Mouse (Mus musculus): ENCODE data around the gene Slc25a43. TPM values are rescaled to one million over a fixed set of nuclear protein-coding genes. Genes with fewer than 3 reads are reported as not detected.

The Slc25a43 gene
- polyA plus RNA-seq, 1 experiment from 2014 or later, result 1.4 TPM

DNA sequence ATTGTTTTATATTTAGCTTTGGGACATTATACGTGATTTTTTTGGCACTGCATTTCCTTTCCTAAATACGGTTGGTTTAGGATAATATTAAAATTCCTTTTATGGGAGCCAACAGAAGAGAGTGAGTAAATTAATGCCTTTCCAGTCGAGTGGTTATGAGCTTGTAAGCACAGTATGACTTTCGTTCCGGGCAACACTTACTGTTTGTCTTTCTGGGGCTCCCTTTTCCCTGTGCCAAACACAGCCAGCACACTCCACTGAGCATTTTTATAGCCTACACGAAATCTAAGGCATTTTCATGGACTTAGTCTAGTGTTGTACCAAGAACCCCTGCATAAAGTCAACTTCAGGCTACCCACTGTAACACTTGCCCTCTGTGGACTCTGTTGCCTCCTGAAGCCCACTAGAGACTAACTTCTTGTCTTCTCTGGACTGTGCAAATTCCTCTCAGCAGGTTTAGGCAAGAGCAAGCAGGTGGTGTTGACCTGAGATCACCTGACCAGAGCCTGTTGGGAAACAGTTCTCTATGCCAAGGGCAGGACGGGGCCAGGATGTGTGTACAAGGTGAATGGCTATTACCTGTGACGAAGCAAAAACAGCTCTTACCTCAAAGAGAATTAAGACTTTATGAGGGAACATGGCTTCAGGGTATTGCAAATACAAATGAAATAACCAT, 70.8 kb downstream of the Slc25a43 start:
- Histone ChIP-seq H3K27ac (ENCODE audit: low read depth, low read length) (no peak overlapping the region), H3K4me3 (ENCODE audit: low read depth, low read length) (no peak overlapping the region), H3K9me3 (ENCODE audit: control insufficient read depth, low read length) (no peaks in the 10 kb centered on the region), H3K4me1 (ENCODE audit: control insufficient read depth, insufficient read depth, low read length) (no peaks in the 10 kb centered on the region), H3K36me3 (ENCODE audit: control insufficient read depth, insufficient read depth, low read length) (no peaks in the 10 kb centered on the region), H3K4me2 (ENCODE audit: low read depth) (no peak overlapping the region), H3K27me3 (ENCODE audit: control insufficient read depth, insufficient read depth, low read length) (no peaks in the 10 kb centered on the region), H3K9ac (ENCODE audit: low read length) (no peak overlapping the region)
- WGBS, result 76% methylated on average over 8 of the region's 8 CpGs
- ATAC-seq (ENCODE audit: insufficient read depth, low FRiP score, low TSS enrichment) (no peak), DNase-seq (ENCODE audit: low spot score) (no peak)

- Histone ChIP-seq H3K27ac (ENCODE audit: low read depth, low read length) (no peak overlapping the region), H3K36me3 (ENCODE audit: control insufficient read depth, insufficient read depth, low read length) (no peaks in the 10 kb centered on the region), H3K27me3 (ENCODE audit: control insufficient read depth, insufficient read depth, low read length) (no peaks in the 10 kb centered on the region), H3K4me1 (ENCODE audit: control insufficient read depth, insufficient read depth, low read length) (no peaks in the 10 kb centered on the region), H3K9ac (ENCODE audit: low read length) (no peak overlapping the region), H3K4me2 (ENCODE audit: low read depth) (no peak overlapping the region), H3K4me3 (ENCODE audit: low read depth, low read length) (no peak overlapping the region), H3K9me3 (ENCODE audit: control insufficient read depth, low read length) (no peaks in the 10 kb centered on the region)
- DNase-seq (ENCODE audit: low spot score), result no peak
- WGBS, result 87% methylated on average over 4 of the region's 4 CpGs
- ATAC-seq (ENCODE audit: insufficient read depth, low FRiP score, low TSS enrichment), result no peak
Observed at GRCm38 (mm10) chrX:36815022-36815421, 71.6 kb downstream of the Slc25a43 start.

DNA sequence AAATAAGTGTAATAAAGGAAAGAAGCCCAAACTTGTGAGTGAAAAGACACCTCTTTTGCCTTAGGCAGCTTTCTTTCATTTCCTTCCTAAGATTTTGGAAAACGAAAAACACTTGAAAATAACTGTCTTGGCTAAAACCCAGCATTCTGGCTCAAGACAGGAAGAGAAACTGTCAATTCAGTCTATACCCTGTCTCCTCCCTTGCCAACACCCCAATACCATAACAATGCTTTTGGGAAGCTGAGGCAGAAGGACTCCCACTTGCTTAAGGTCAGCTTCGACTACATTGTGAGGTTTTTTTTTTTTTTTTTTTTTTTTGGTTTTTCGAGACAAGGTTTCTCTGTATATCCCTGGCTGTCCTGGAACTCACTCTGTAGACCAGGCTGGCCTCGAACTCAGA, 72.0 kb downstream of the Slc25a43 start:
- DNase-seq (ENCODE audit: low spot score), result no peak
- no peak overlapping the region for H3K9ac ChIP-seq (ENCODE audit: low read length)
- H3K9me3 ChIP-seq (ENCODE audit: control insufficient read depth, low read length), result no peaks in the 10 kb centered on the region
- 93% methylated on average over 2 of the region's 4 CpGs for WGBS
- ATAC-seq (ENCODE audit: insufficient read depth, low FRiP score, low TSS enrichment), result no peak
- H3K4me1 ChIP-seq (ENCODE audit: control insufficient read depth, insufficient read depth, low read length), result no peaks in the 10 kb centered on the region
- no peaks in the 10 kb centered on the region for H3K36me3 ChIP-seq (ENCODE audit: control insufficient read depth, insufficient read depth, low read length)
- H3K27me3 ChIP-seq (ENCODE audit: control insufficient read depth, insufficient read depth, low read length), result no peaks in the 10 kb centered on the region
- H3K4me3 ChIP-seq (ENCODE audit: low read depth, low read length), result no peak overlapping the region
- H3K4me2 ChIP-seq (ENCODE audit: low read depth), result no peak overlapping the region
- no peak overlapping the region for H3K27ac ChIP-seq (ENCODE audit: low read depth, low read length)

- Histone ChIP-seq H3K36me3 (ENCODE audit: control insufficient read depth, insufficient read depth, low read length) (no peaks in the 10 kb centered on the region), H3K27ac (ENCODE audit: low read depth, low read length) (peak overlapping the region; percentile 83), H3K27me3 (ENCODE audit: control insufficient read depth, insufficient read depth, low read length) (no peaks in the 10 kb centered on the region), H3K4me3 (ENCODE audit: low read depth, low read length) (0 out of 2 replicates have a peak overlapping the region, but pooled peaks have one; percentile 2), H3K4me1 (ENCODE audit: control insufficient read depth, insufficient read depth, low read length) (no peaks in the 10 kb centered on the region), H3K9ac (ENCODE audit: low read length) (peak overlapping the region; percentile 41), H3K9me3 (ENCODE audit: control insufficient read depth, low read length) (no peaks in the 10 kb centered on the region), H3K4me2 (ENCODE audit: low read depth) (peak overlapping the region; percentile 30)
- DNase-seq (ENCODE audit: low spot score) (no peak), ATAC-seq (ENCODE audit: insufficient read depth, low FRiP score, low TSS enrichment) (peak; percentile 10; the same call in 1 of the 2 replicates)
- 32% methylated on average over 8 of the region's 8 CpGs for WGBS
Observed at GRCm38 (mm10) chrX:36816368-36816899, 73.0 kb downstream of the Slc25a43 start.

- DNase-seq (ENCODE audit: low spot score) (peak; percentile 71), ATAC-seq (ENCODE audit: insufficient read depth, low FRiP score, low TSS enrichment) (peak; percentile 89)
- H3K9me3 ChIP-seq (ENCODE audit: control insufficient read depth, low read length), result no peaks in the 10 kb centered on the region
- H3K9ac ChIP-seq (ENCODE audit: low read length), result peak overlapping the region; percentile 41
- no peaks in the 10 kb centered on the region for H3K27me3 ChIP-seq (ENCODE audit: control insufficient read depth, insufficient read depth, low read length)
- 15% methylated on average over 10 of the region's 10 CpGs for WGBS
- H3K4me3 ChIP-seq (ENCODE audit: low read depth, low read length), result no peak overlapping the region
- H3K36me3 ChIP-seq (ENCODE audit: control insufficient read depth, insufficient read depth, low read length), result no peaks in the 10 kb centered on the region
- H3K4me2 ChIP-seq (ENCODE audit: low read depth), result peak overlapping the region; percentile 30
- peak overlapping the region; percentile 83 for H3K27ac ChIP-seq (ENCODE audit: low read depth, low read length)
- H3K4me1 ChIP-seq (ENCODE audit: control insufficient read depth, insufficient read depth, low read length), result no peaks in the 10 kb centered on the region
Observed at GRCm38 (mm10) chrX:36816953-36817441, 73.5 kb downstream of the Slc25a43 start.

- no peaks in the 10 kb centered on the region for H3K27me3 ChIP-seq (ENCODE audit: control insufficient read depth, insufficient read depth, low read length)
- H3K9ac ChIP-seq (ENCODE audit: low read length), result no peak overlapping the region
- H3K27ac ChIP-seq (ENCODE audit: low read depth, low read length), result no peak overlapping the region
- 61% methylated on average over 4 of the region's 4 CpGs for WGBS
- H3K4me1 ChIP-seq (ENCODE audit: control insufficient read depth, insufficient read depth, low read length), result no peaks in the 10 kb centered on the region
- H3K4me3 ChIP-seq (ENCODE audit: low read depth, low read length), result no peak overlapping the region
- no peaks in the 10 kb centered on the region for H3K36me3 ChIP-seq (ENCODE audit: control insufficient read depth, insufficient read depth, low read length)
- H3K9me3 ChIP-seq (ENCODE audit: control insufficient read depth, low read length), result no peaks in the 10 kb centered on the region
- DNase-seq (ENCODE audit: low spot score), result no peak
- ATAC-seq (ENCODE audit: insufficient read depth, low FRiP score, low TSS enrichment), result no peak
- no peak overlapping the region for H3K4me2 ChIP-seq (ENCODE audit: low read depth)
Observed at GRCm38 (mm10) chrX:36819575-36819974, 76.1 kb downstream of the Slc25a43 start.

DNA sequence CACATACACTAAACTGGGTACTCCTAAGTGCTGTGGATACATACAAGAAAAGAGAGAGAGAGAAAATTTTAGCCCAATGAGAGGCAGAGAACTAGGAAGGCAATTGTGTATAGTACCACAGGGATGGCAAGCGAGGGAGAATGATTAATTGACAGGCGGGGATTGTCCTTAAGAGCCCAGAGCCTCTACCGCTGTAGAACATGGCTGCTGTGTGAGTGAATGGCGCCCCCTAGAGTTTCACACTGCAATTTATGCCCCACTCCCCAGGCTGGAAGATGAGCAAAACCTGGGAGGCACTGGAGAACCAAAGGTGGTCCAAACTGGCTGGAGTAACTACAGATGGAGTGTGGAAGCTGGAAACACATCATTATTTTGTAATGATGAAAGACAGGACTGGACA, 76.7 kb downstream of the Slc25a43 start:
- Histone ChIP-seq H3K9ac (ENCODE audit: low read length) (no peak overlapping the region), H3K4me3 (ENCODE audit: low read depth, low read length) (no peak overlapping the region), H3K27ac (ENCODE audit: low read depth, low read length) (no peak overlapping the region), H3K4me2 (ENCODE audit: low read depth) (no peak overlapping the region), H3K4me1 (ENCODE audit: control insufficient read depth, insufficient read depth, low read length) (no peaks in the 10 kb centered on the region), H3K36me3 (ENCODE audit: control insufficient read depth, insufficient read depth, low read length) (no peaks in the 10 kb centered on the region), H3K27me3 (ENCODE audit: control insufficient read depth, insufficient read depth, low read length) (no peaks in the 10 kb centered on the region), H3K9me3 (ENCODE audit: control insufficient read depth, low read length) (no peaks in the 10 kb centered on the region)
- WGBS, result 15% methylated on average over 4 of the region's 4 CpGs
- peak; percentile 61 for ATAC-seq (ENCODE audit: insufficient read depth, low FRiP score, low TSS enrichment)
- peak; percentile 59 for DNase-seq (ENCODE audit: low spot score)

GRCm38 (mm10) chrX:36823932-36824711, 80.7 kb downstream of the Slc25a43 start:
- Histone ChIP-seq H3K27ac (ENCODE audit: low read depth, low read length) (no peak overlapping the region), H3K4me3 (ENCODE audit: low read depth, low read length) (no peak overlapping the region), H3K4me1 (ENCODE audit: control insufficient read depth, insufficient read depth, low read length) (no peaks in the 10 kb centered on the region), H3K9me3 (ENCODE audit: control insufficient read depth, low read length) (no peaks in the 10 kb centered on the region), H3K36me3 (ENCODE audit: control insufficient read depth, insufficient read depth, low read length) (no peaks in the 10 kb centered on the region), H3K27me3 (ENCODE audit: control insufficient read depth, insufficient read depth, low read length) (no peaks in the 10 kb centered on the region), H3K9ac (ENCODE audit: low read length) (no peak overlapping the region), H3K4me2 (ENCODE audit: low read depth) (no peak overlapping the region)
- 83% methylated on average over 10 of the region's 10 CpGs for WGBS
- ATAC-seq (ENCODE audit: insufficient read depth, low FRiP score, low TSS enrichment) (no peak), DNase-seq (ENCODE audit: low spot score) (no peak)

Measured in neural tube, embryonic 11.5 days (tissue).